Mouse (Mus musculus) B cell, adult 67 days (primary cell): ENCODE data around the gene Nol8. TPM values are rescaled to one million over a fixed set of nuclear protein-coding genes. Genes with fewer than 3 reads are reported as not detected.

Experiments used
- total RNA-seq, 2 experiments: library from RNA; stranded (reverse); gene quantifications; 4 replicates each; pipeline ENCODE4 v1.2.4; 2023

The Nol8 gene
- 10 to 100 TPM; 46.2 to 49.6 TPM for total RNA-seq

DNA sequence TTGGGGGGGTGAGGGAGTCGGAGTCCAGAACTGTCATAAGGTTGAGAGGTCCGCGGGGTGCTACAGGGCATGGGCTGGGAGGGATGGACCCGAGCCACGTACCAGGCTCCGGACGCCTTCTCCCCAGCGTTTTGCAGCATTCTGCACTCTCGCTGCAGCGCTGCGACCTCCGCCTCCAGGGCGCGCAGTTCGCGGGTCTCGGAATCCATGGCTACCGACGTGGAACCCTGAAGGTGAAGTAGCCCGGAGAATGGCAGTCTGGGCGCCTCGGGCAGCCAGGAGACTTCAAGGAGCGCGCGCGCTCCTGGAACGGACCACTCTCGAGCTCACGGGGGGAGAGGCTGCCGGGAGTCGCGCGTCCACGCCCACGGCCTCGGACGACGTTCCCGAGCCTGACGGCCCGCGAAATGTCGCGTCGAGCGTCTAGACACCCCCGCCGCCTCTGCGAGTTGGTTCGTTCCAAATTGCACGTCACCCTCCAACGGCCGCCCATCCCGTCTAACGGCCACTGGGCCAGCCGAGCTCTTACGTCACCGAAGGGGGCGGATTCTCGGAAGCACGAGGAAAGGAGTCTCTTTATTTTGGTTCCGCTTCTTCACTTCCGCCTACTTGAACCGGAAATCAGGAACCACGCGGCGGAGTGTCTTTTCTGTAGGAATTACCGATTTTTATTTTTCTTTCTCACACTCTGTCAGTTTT is at the start of gene Nol8, which contains the start of gene Cenpp:
TSS of gene Nol8 (plus strand) at position 598 of the 699 bp plus-strand sequence.
TSS of gene Cenpp (minus strand) at position 305 of the 699 bp plus-strand sequence.

DNA sequence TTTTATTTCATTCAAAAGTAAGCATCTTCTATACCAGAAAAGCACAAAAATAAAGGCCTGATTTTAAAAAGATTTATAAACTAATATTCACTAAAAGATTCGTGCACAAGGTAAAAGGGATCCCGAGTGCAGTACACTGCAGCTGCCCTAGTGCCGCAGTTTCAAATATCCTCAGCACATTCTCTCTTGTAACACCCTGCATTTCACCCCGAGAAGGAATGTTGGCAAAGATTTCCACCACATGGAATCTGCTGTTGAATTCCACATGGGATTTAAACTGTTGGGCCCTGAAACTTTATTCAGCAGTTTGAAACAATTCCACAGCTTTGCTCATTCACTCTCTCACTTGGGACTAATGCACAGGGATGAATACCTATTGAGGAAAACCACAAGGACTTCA is 45.2 kb upstream of the Nol8 start, which contains the start of gene Ogn:
TSS of gene Ogn (plus strand) at position 333 of the 400 bp plus-strand sequence.

DNA sequence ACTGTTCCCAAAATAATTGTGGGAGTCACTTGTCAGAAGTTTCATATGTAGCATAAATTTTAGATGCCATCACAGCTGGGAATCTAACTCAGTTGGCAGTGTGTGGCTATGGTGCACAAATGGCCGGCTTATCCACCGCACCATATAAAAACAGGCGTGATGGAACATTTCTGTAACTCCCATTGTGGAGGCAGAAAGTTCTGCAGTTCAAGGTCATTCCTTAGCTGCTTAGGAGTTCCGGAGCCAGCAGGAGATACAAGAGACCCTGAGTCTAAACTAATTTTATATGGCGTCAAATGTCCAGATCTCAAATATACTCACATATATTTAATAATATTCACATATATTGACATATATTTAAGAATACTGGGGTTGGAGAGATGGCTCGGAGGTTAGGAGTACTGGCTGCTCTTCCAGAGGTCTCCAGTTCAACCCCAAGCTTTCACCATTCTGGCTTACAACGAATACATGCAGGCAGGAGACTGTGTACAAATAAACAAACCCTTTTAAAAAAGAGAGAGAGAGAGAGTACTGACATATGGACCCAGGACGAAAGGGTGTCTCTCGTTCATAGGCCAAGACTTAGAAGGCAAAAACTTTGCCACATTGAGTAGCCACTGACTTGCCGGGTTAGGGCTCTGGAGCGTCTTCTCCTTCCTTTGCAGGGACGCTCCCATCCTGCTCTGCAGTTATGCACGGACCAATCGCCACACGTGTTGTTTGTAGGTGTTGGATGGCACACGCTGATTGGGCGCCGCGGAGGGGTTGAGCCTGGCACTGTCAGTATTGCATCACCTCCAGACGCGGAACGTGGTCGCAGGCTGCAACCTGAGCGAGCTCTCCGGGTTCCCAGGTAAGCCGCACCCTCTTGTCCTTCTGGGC is 28.7 kb downstream of the Nol8 start, which contains the start of gene Iars:
TSS of gene Iars (plus strand) at position 750 of the 882 bp plus-strand sequence.

Other genes starting within 250 kb of the Nol8 start
- 1 to 10 TPM; 8.9 to 9.0 TPM for gene Ippk, start 231.8 kb upstream of the Nol8 start, total RNA-seq
- gene Tes3-ps, start 159.8 kb upstream of the Nol8 start, total RNA-seq, result under 1 TPM; 0.55 to 0.68 TPM
- gene Ecm2, start 148.3 kb upstream of the Nol8 start, total RNA-seq, result under 1 TPM in 1 of 2 experiments, not detected in 1; 0.09 TPM
- gene Aspn, start 108.6 kb upstream of the Nol8 start, total RNA-seq, result not detected
- under 1 TPM in 1 of 2 experiments, not detected in 1; 0.33 TPM for gene Omd, start 70.6 kb upstream of the Nol8 start, total RNA-seq
- not detected for gene Ogn, start 45.0 kb upstream of the Nol8 start, total RNA-seq
- gene Cenpp, start 293 bp upstream of the Nol8 start, total RNA-seq, result 1 to 10 TPM in 1 of 2 experiments, under 1 TPM in 1; 0.98 to 1.0 TPM
- gene Iars, start 29.0 kb downstream of the Nol8 start, total RNA-seq, result 10 to 100 TPM; 83.3 to 96.2 TPM
- gene Gm30302, start 145.9 kb downstream of the Nol8 start, total RNA-seq, result not detected